Mouse (Mus musculus) activated CD4-positive, CD25-positive, alpha-beta regulatory T cell, adult 4 months (primary cell): ENCODE data around the gene Xlr3b. TPM values are rescaled to one million over a fixed set of nuclear protein-coding genes. Genes with fewer than 3 reads are reported as not detected.
"Not testable (repeated sequence)": the region's sequence is repeated elsewhere in the genome, so short reads cannot be mapped to it uniquely, and the experiment has no call there.

Experiments
- ATAC-seq: one replicate; pipeline ENCODE4 v1.8.0; 2017
- polyA plus RNA-seq, 2 experiments: library from polyadenylated mRNA; unstranded; fragments of 100-300 nt; shearing (Covaris generic); gene quantifications; one replicate each; pipeline ENCODE4 v1.2.1; 2017

Xlr3b gene
- polyA plus RNA-seq, result 10 to 100 TPM; 12.7 to 30.6 TPM

- ATAC-seq, result peak; percentile 14
Measured at GRCm38 (mm10) chrX:73191934-73192333, at the start of gene Xlr3b. Gene Xlr3b, plus strand, starts transcription at chrX:73192207.

- ATAC-seq, result peak; percentile 43
Measured at GRCm38 (mm10) chrX:73143218-73143618, 48.8 kb upstream of the Xlr3b start.

GRCm38 (mm10) chrX:73148496-73148895 lies 43.5 kb upstream of the Xlr3b start, which contains the start of gene Xlr5b:
Gene Xlr5b, plus strand, starts transcription at chrX:73148796.
- not testable (repeated sequence) for ATAC-seq

- ATAC-seq, result not testable (repeated sequence)
Measured at GRCm38 (mm10) chrX:73149350-73149749, 42.7 kb upstream of the Xlr3b start, which contains the start of gene DXBay18. Gene DXBay18, minus strand, starts transcription at chrX:73149450.

- not testable (repeated sequence) for ATAC-seq
Measured at GRCm38 (mm10) chrX:73176889-73177288, 15.1 kb upstream of the Xlr3b start, which contains the start of gene Spin2d. Gene Spin2d, minus strand, starts transcription at chrX:73176989.

GRCm38 (mm10) chrX:73213819-73214564 lies 22.0 kb downstream of the Xlr3b start, which contains the start of gene Xlr4b:
Gene Xlr4b, plus strand, starts transcription at chrX:73214333.
- ATAC-seq, result peak; percentile 71

- no peak for ATAC-seq
Measured at GRCm38 (mm10) chrX:73225365-73225764, 33.4 kb downstream of the Xlr3b start.

GRCm38 (mm10) chrX:73227914-73228605 lies 36.1 kb downstream of the Xlr3b start, which contains the start of gene F8a:
Gene F8a, plus strand, starts transcription at chrX:73228291.
- ATAC-seq, result peak; percentile 87

- peak; percentile 30 for ATAC-seq
Measured at GRCm38 (mm10) chrX:73228606-73229214, 36.7 kb downstream of the Xlr3b start.

- no peak for ATAC-seq
Measured at GRCm38 (mm10) chrX:73229288-73229687, 37.3 kb downstream of the Xlr3b start.

GRCm38 (mm10) chrX:73242821-73243325 lies 50.9 kb downstream of the Xlr3b start, which contains the start of gene Xlr4c:
Gene Xlr4c, minus strand, starts transcription at chrX:73243130.
- ATAC-seq, result peak; percentile 91

Other genes with a start within 250 kb of the Xlr3b start
- not detected for gene Zfp185, start 204.9 kb upstream of the Xlr3b start, polyA plus RNA-seq
- gene Pnma5, start 155.1 kb upstream of the Xlr3b start, polyA plus RNA-seq, result not detected
- gene Pnma3, start 127.4 kb upstream of the Xlr3b start, polyA plus RNA-seq, result not detected
- gene Xlr4a, start 109.7 kb upstream of the Xlr3b start, polyA plus RNA-seq, result 100 to 1,000 TPM; 122 to 127 TPM
- under 1 TPM in 1 of 2 experiments, not detected in 1; 0.97 TPM for gene Xlr3a, start 95.1 kb upstream of the Xlr3b start, polyA plus RNA-seq
- not detected for gene Gm14685, start 75.2 kb upstream of the Xlr3b start, polyA plus RNA-seq
- not detected for gene Xlr5b, start 43.4 kb upstream of the Xlr3b start, polyA plus RNA-seq
- gene DXBay18, start 42.8 kb upstream of the Xlr3b start, polyA plus RNA-seq, result not detected
- gene Spin2d, start 15.2 kb upstream of the Xlr3b start, polyA plus RNA-seq, result not detected
- 100 to 1,000 TPM; 144 to 160 TPM for gene Xlr4b, start 22.1 kb downstream of the Xlr3b start, polyA plus RNA-seq
- 1 to 10 TPM; 1.3 to 1.5 TPM for gene F8a, start 36.1 kb downstream of the Xlr3b start, polyA plus RNA-seq
- gene Xlr4c, start 50.9 kb downstream of the Xlr3b start, polyA plus RNA-seq, result 10 to 100 TPM; 85.6 to 87.3 TPM
- gene Xlr3c, start 73.2 kb downstream of the Xlr3b start, polyA plus RNA-seq, result not detected
- not detected for gene Xlr5a, start 100.8 kb downstream of the Xlr3b start, polyA plus RNA-seq
- not detected for gene Xlr5c, start 100.8 kb downstream of the Xlr3b start, polyA plus RNA-seq
- gene Gm45015, start 144.6 kb downstream of the Xlr3b start, polyA plus RNA-seq, result not detected
- gene Zfp275, start 150.4 kb downstream of the Xlr3b start, polyA plus RNA-seq, result 10 to 100 TPM; 11.0 to 11.6 TPM
- gene Gm18336, start 206.5 kb downstream of the Xlr3b start, polyA plus RNA-seq, result not detected
- gene Zfp92, start 218.9 kb downstream of the Xlr3b start, polyA plus RNA-seq, result under 1 TPM; 0.09 to 0.22 TPM
- gene Trex2, start 243.1 kb downstream of the Xlr3b start, polyA plus RNA-seq, result not detected